Mouse (Mus musculus): ENCODE data around the gene Hyal1. TPM values are rescaled to one million over a fixed set of nuclear protein-coding genes. Genes with fewer than 3 reads are reported as not detected.
A peak's percentile ranks its signal among the peaks of the same experiment; 100 is the strongest.

The Hyal1 gene
- polyA plus RNA-seq, 1 experiment, result 3.7 TPM

GRCm38 (mm10) chr9:107586974-107587832 lies 10.5 kb downstream of the Hyal1 start, which contains the start of gene Ifrd2:
Ifrd2 (plus strand) TSS chr9:107587642.
- TF ChIP-seq POLR2A (IDR thresholded peaks at IDR 0.05; ENCODE audit: low read depth, low read length) (peak; percentile 70), CTCF (IDR thresholded peaks at IDR 0.05; ENCODE audit: extremely low read depth, insufficient read depth, insufficient read length, insufficient replicate concordance) (no peak)
- H3K27ac ChIP-seq (ENCODE audit: insufficient read depth, low read length), result peak within 1 kb of the TSS; percentile 44; the same call in 1 of the 2 replicates
- H3K4me3 ChIP-seq (ENCODE audit: extremely low read depth, insufficient read depth, insufficient read length), result peak within 1 kb of the TSS; percentile 85
- peaks cover 4% of the 10 kb centered on the region; the same call in 1 of the 2 replicates for H3K4me1 ChIP-seq (ENCODE audit: control insufficient read depth, insufficient read depth, insufficient read length)
- H3K36me3 ChIP-seq (ENCODE audit: control insufficient read depth, insufficient read depth, low read length), result peaks cover 22% of the 10 kb centered on the region
- 11% methylated on average over 46 of the region's 46 CpGs for WGBS
- no peaks in the 10 kb centered on the region for H3K27me3 ChIP-seq (ENCODE audit: control insufficient read depth, insufficient read depth, low read length)
- peak; percentile 99 for DNase-seq (ENCODE audit: low read depth in 1 of 2, low spot score in 2 of 2)

DNA sequence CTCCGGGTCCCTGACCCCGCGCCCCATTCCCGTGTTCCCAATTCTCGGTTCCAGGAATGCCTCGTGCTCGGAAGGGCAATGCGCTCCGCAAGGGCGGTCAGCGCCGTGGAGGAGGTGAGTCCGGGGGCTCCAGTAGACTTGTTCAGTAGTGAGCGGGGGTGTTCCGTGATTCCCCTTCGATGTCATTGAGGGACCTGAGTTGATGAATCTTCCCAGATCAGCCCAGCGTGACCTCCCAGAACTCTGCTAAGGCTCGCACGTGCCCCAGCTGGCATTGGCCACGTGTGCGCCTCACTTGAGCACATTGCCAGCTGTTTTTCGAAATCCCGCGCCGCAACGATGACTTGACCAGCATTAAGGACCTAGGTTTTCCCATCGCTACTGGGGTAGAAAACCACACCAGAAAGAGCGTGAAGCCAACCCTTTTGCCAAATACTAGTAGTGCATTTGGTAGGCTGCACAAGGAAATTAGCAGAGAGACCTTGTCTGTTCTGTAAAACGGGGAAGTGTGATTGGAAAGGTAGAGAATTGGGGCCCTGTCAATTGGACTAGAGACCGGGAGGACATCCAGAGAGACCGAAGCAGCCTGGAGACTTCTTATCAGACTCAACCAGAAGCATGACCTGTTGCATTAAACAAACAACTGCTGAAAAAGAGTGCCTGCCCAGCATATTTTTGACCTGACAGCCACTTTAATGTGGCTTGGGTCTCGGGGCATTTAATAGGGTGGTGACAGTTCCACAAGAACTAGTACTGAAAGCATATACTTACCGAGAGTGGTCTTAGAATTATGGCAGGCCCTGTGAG lies 11.3 kb downstream of the Hyal1 start:
- no peak for DNase-seq (ENCODE audit: low read depth in 1 of 2, low spot score in 2 of 2)
- TF ChIP-seq CTCF (IDR thresholded peaks at IDR 0.05; ENCODE audit: extremely low read depth, insufficient read depth, insufficient read length, insufficient replicate concordance) (no peak), POLR2A (IDR thresholded peaks at IDR 0.05; ENCODE audit: low read depth, low read length) (no peak)
- Histone ChIP-seq H3K36me3 (ENCODE audit: control insufficient read depth, insufficient read depth, low read length) (peaks cover 27% of the 10 kb centered on the region), H3K27me3 (ENCODE audit: control insufficient read depth, insufficient read depth, low read length) (no peaks in the 10 kb centered on the region), H3K4me3 (ENCODE audit: extremely low read depth, insufficient read depth, insufficient read length) (peak overlapping the region; percentile 85), H3K27ac (ENCODE audit: insufficient read depth, low read length) (peak overlapping the region; percentile 44; the same call in 1 of the 2 replicates), H3K4me1 (ENCODE audit: control insufficient read depth, insufficient read depth, insufficient read length) (peaks cover 4% of the 10 kb centered on the region; the same call in 1 of the 2 replicates)
- 2% methylated on average over 33 of the region's 33 CpGs for WGBS

- 89% methylated on average over 25 of the region's 25 CpGs for WGBS
Observed at GRCm38 (mm10) chr9:107590058-107590772, 13.5 kb downstream of the Hyal1 start.

DNA sequence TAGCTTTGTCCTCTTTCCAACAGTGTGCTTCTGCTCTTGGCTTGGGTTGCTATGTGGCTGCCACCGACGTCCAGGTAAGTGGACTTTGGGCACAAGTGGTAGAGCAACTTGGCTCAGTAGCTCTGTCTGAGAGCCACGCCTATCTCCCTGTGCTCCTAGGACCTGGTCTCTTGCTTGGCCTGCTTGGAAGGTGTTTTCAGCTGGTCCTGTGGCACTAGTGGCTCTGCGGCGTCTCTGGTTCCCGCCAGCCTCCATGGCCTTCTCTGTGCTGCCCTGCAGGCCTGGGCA lies 14.0 kb downstream of the Hyal1 start:
- H3K36me3 ChIP-seq (ENCODE audit: control insufficient read depth, insufficient read depth, low read length), result peaks cover 27% of the 10 kb centered on the region
- H3K27me3 ChIP-seq (ENCODE audit: control insufficient read depth, insufficient read depth, low read length), result no peaks in the 10 kb centered on the region
- DNase-seq (ENCODE audit: low read depth in 1 of 2, low spot score in 2 of 2), result no peak
- no peak overlapping the region for H3K27ac ChIP-seq (ENCODE audit: insufficient read depth, low read length)
- no peak for TF ChIP-seq POLR2A (IDR thresholded peaks at IDR 0.05; ENCODE audit: low read depth, low read length)
- no peak for TF ChIP-seq CTCF (IDR thresholded peaks at IDR 0.05; ENCODE audit: extremely low read depth, insufficient read depth, insufficient read length, insufficient replicate concordance)
- H3K4me1 ChIP-seq (ENCODE audit: control insufficient read depth, insufficient read depth, insufficient read length), result peaks cover 4% of the 10 kb centered on the region; the same call in 1 of the 2 replicates
- WGBS, result 93% methylated on average over 6 of the region's 6 CpGs
- H3K4me3 ChIP-seq (ENCODE audit: extremely low read depth, insufficient read depth, insufficient read length), result no peak overlapping the region

More at GRCm38 (mm10) chr9:107590058-107590772, 13.5 kb downstream of the Hyal1 start:
- DNase-seq (ENCODE audit: low read depth in 1 of 2, low spot score in 2 of 2), result no peak
- H3K36me3 ChIP-seq (ENCODE audit: control insufficient read depth, insufficient read depth, low read length), result peaks cover 27% of the 10 kb centered on the region
- no peak overlapping the region for H3K4me3 ChIP-seq (ENCODE audit: extremely low read depth, insufficient read depth, insufficient read length)
- H3K27ac ChIP-seq (ENCODE audit: insufficient read depth, low read length), result peak overlapping the region; percentile 11; the same call in 1 of the 2 replicates
- no peaks in the 10 kb centered on the region for H3K27me3 ChIP-seq (ENCODE audit: control insufficient read depth, insufficient read depth, low read length)
- TF ChIP-seq CTCF (IDR thresholded peaks at IDR 0.05; ENCODE audit: extremely low read depth, insufficient read depth, insufficient read length, insufficient replicate concordance), result no peak
- TF ChIP-seq POLR2A (IDR thresholded peaks at IDR 0.05; ENCODE audit: low read depth, low read length), result no peak
- H3K4me1 ChIP-seq (ENCODE audit: control insufficient read depth, insufficient read depth, insufficient read length), result peaks cover 4% of the 10 kb centered on the region; the same call in 1 of the 2 replicates

- Histone ChIP-seq H3K4me1 (ENCODE audit: control insufficient read depth, insufficient read depth, insufficient read length) (no peaks in the 10 kb centered on the region; the same call in 1 of the 2 replicates), H3K27ac (ENCODE audit: insufficient read depth, low read length) (peak overlapping the region; percentile 9; the same call in 1 of the 2 replicates), H3K36me3 (ENCODE audit: control insufficient read depth, insufficient read depth, low read length) (peaks cover 27% of the 10 kb centered on the region), H3K27me3 (ENCODE audit: control insufficient read depth, insufficient read depth, low read length) (no peaks in the 10 kb centered on the region), H3K4me3 (ENCODE audit: extremely low read depth, insufficient read depth, insufficient read length) (no peak overlapping the region)
- DNase-seq (ENCODE audit: low read depth in 1 of 2, low spot score in 2 of 2), result no peak
- TF ChIP-seq POLR2A (IDR thresholded peaks at IDR 0.05; ENCODE audit: low read depth, low read length) (no peak), CTCF (IDR thresholded peaks at IDR 0.05; ENCODE audit: extremely low read depth, insufficient read depth, insufficient read length, insufficient replicate concordance) (no peak)
- WGBS, result 88% methylated on average over 11 of the region's 11 CpGs
Observed at GRCm38 (mm10) chr9:107593101-107593976, 16.6 kb downstream of the Hyal1 start.

Measured in spleen, adult 2 months (tissue).